Mouse (Mus musculus): ENCODE measurements around the gene Zcchc13.

The Zcchc13 gene

GRCm38 (mm10) chrX:103630303-103630702 is at the start of gene Zcchc13:
Zcchc13 (plus strand) TSS chrX:103630586.
- no peak for DNase-seq

- DNase-seq, result no peak
Measured at GRCm38 (mm10) chrX:103584262-103584661, 46.1 kb upstream of the Zcchc13 start.

GRCm38 (mm10) chrX:103592056-103592455 is 38.3 kb upstream of the Zcchc13 start:
- DNase-seq, result no peak

- no peak for DNase-seq
Measured at GRCm38 (mm10) chrX:103602553-103602952, 27.8 kb upstream of the Zcchc13 start.

- DNase-seq, result no peak
Measured at GRCm38 (mm10) chrX:103604211-103604610, 26.2 kb upstream of the Zcchc13 start.

- DNase-seq, result no peak
Measured at GRCm38 (mm10) chrX:103605473-103605872, 24.9 kb upstream of the Zcchc13 start.

DNA sequence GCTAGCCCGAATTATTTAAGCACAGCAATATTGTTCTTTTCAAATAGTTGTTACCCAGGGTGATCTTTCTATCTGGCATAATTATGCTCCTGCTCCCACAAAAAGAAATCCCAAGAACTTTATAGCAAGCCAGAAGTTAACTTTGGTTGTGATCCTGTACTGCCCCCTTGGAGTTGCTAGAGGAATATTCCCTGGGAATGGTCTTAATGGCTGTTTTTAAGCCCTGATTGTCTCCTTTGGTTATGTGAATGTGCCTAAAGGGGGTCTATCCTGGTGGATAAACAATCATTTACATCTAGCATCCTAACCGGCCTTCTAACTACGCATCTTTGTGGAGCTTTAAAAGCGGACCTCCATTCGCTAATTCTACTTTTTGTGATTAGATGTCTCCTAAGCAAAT is 20.0 kb upstream of the Zcchc13 start:
- no peak for DNase-seq

GRCm38 (mm10) chrX:103611462-103611861 is 18.9 kb upstream of the Zcchc13 start:
- DNase-seq, result no peak

GRCm38 (mm10) chrX:103614700-103615233 is 15.6 kb upstream of the Zcchc13 start:
- no peak for DNase-seq

DNA sequence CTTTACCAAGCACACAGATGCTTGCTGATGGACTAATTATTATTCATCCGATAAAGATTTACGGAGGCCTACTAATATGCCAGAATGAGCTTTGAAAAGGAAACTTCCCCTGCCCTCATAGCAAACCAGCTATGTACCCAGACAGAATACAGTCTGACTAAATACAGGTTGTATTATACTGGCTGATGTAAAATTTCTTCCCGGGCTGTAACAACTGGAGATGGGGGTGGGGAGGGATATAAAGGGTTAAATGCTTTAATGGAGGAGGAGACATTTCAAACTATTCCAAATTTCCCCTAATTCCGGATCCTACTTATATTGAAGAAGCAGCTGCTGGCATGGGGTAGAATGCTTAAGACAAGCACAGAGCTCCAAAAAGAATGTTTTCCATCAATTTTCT is 14.9 kb upstream of the Zcchc13 start:
- no peak for DNase-seq

DNA sequence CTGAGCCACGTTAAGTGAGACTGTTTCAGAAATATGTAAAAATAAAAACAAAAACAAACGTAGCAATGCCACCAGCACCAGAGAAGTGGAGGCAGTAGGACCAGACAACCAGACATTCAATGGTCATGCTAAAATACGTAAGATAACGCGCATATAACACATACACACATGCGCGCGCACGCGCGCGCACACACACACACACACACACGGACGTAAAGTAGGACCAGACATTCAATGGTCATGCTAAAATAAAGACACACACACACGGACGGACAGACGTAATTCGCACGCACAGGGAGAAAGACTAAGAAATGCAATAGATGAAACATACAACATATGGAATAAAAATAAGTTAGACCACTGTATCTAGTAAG is 14.2 kb upstream of the Zcchc13 start:
- peak; percentile 26 for DNase-seq

- peak; percentile 79 for DNase-seq
Measured at GRCm38 (mm10) chrX:103616536-103617404, 13.6 kb upstream of the Zcchc13 start.

DNA sequence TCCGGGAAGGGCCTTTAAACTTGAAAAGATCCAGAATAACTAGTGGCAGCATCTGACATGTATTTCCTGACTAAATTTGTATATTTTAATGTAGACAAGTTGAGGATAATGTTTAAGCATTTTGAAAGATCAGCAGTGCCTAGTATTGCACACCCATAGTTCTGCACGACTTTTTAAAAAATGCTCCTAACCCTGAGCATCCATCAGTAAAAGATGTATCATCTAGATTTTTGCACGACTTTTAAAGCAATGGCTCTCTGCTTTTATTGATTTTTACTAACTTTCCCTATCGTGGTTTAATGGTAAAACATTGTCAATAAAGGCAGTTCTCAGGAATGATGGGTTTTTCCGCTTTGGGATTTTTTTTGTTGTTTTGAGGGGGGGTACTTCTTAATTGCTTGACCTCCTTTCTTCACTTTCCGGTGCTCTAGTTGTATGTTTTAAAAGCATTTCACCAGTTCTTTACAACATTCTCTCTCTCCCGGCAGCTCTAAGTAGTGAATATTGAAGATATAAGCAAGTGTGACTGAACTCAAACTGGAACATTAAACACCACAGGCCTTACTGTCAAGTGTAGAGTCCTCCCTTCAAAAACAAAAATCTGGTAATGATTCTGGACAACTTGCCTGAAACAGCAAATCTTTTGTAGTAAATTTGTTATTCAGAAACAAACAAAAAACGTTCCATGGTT is 12.8 kb upstream of the Zcchc13 start:
- no peak for DNase-seq

GRCm38 (mm10) chrX:103621799-103622198 is 8.6 kb upstream of the Zcchc13 start:
- DNase-seq, result no peak

DNA sequence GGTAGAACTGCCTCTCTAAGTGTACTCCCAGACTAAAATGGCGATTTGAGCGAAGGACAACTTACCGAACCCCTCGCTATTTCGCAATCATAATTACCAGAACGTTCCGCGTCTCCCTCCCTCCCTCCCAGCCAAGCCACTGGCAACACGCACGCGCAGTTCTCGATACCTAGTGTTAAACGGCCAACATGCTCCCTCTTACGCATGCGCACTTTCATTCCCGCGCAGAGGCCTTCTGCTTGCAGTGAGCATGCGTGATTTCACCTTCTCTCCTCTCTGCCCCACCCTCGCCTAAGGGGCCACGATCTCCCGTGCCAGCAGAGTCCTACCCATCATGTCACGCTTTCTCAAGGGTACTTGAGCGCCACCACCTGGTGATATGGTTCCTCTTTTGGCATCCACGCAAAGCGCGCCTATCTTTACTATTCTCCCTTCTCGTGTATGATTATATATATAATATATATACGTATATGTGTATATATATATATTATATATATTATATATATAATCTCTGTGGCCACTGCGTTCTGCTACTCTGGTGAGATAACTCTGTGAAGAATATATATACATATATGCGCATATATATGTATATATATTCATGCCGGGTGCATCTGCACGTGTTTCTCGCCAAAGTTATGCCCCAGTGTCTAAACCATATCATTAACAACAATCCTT is 8.0 kb upstream of the Zcchc13 start:
- DNase-seq, result peak; percentile 96

DNA sequence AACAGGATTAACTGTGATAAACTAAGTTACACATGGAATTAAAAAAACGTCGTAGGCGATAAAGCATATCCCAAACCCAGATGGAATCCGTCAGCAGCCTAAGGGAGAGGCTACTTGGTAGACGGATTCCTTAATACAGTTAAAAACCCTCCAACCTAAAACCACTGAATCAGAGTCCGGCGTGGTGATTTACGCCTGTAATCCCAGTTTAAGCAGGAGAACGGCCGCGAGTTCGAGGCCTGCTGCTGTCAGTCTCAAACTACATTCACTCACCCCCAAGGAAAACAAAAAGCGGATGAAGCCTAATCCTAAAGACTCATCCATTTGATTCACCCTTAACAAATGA is 7.5 kb upstream of the Zcchc13 start:
- no peak for DNase-seq

GRCm38 (mm10) chrX:103623411-103623845 is 7.0 kb upstream of the Zcchc13 start:
- DNase-seq, result peak; percentile 46

DNA sequence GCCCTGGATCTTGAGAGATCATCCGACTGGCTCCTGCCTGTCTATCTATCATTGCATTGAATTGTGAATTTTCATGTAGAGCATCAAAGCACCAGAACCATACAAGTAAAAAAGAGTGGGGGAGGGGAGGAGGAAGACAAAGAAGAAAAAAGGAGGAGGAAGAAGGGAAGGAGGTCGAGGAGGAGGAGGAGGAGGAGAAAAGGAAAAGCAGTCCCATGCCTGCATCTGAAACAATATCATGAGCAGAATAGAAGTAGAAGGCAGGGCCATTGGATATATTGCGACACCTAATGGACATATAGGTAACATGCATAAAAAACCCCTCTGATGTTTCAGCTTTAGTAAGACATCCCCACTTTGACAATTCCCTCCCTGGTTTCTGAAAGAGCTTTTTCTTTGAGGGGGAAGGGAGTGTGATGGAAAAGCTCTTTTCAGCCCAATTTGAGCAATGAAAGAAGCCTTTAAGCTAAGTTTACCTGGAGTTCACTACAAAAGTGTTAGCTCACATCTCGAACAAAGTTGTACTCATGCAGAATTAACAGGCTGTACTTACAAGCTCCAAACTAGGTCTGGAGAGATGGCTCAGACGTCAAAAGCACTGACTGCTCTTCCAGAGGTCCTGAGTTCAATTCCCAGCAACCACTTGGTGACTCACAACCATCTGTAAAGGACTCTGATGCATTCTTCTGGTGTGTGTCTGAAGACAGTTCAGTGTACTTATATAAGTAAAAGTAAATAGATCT is 5.8 kb upstream of the Zcchc13 start:
- DNase-seq, result no peak

- DNase-seq, result no peak
Measured at GRCm38 (mm10) chrX:103628890-103629289, 1.5 kb upstream of the Zcchc13 start.

DNA sequence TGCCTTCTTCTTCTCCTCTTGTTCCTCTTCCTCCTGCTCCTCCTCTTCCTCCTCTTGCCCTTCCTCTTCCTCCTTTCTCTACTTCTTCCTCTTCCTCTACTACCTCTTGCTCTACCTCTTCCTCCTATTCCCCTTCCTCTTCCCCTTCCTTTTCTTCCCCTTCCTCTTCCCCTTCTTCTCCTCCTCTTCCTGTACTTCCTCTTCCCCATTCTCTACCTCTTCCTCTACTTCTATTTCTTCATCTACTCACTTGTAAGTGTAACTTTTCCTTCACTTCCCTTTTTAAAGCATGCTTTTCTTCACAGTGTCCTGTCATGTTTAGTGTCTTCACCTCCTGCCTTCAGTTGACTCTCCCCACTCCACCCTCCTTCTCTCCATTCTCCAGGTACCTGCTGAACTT is 3.5 kb downstream of the Zcchc13 start:
- DNase-seq, result no peak

DNA sequence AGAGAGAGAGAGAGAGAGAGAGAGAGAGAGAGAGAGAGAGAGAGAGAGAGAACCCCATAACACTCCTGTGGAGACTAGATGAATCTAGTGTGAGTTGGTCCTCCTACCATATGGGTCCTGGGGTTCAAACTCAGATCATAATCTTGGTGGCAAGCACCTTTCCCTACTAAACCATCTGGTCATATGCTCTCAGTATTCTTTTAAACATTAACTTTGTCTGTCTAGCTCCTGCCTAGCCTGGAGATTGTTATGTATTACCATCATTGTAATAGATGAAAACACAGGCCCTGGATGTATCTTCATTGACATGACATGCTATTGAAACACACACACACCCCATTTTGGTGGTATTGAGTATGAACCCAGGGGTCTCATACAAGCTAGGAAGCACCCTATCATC is 5.6 kb downstream of the Zcchc13 start:
- DNase-seq, result no peak

DNA sequence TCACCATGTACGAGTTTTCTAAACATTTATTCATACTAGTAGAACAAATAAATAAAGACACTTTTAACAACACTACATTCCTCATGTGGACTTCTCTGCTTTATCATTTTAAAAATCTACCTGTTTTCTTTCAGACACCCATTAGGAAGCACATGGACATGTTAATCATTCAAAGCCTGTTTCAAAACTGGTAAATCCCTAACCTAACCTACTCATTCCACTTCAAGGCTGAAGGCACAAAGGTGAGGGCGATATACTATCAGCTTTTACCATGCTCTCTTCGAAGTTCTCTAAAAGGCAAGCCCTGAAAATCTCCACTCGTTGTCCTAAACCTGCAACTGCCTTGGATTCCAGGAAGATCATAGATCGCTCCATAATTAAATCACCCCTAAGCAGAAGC is 8.2 kb downstream of the Zcchc13 start:
- no peak for DNase-seq

GRCm38 (mm10) chrX:103644301-103644700 is 13.9 kb downstream of the Zcchc13 start:
- no peak for DNase-seq
